Mouse (Mus musculus): ENCODE results near the gene E330009J07Rik. TPM values are rescaled to one million over a fixed set of nuclear protein-coding genes. Genes with fewer than 3 reads are reported as not detected.

Gene E330009J07Rik
- polyA plus RNA-seq, 1 experiment from 2014 or later = 7.5 TPM

GRCm38 (mm10) chr6:40423013-40423412 is 12.9 kb downstream of the E330009J07Rik start:
- H3K9me3 ChIP-seq (ENCODE audit: low read length) = no peaks in the 10 kb centered on the region
- H3K9ac ChIP-seq (replicated peaks; ENCODE audit: low read depth) = no peak overlapping the region
- H3K4me3 ChIP-seq (ENCODE audit: low read depth, low read length) = no peak overlapping the region
- WGBS = 81% methylated on average over 1 of the region's 1 CpGs
- DNase-seq (ENCODE audit: low spot score) = no peak
- no peak overlapping the region for H3K4me2 ChIP-seq (replicated peaks; ENCODE audit: low read depth, low read length)
- TF ChIP-seq EP300 (IDR thresholded peaks at IDR 0.05) (no peak), CTCF (IDR thresholded peaks at IDR 0.05) (no peak)
- no peak for ATAC-seq
- H3K27me3 ChIP-seq (replicated peaks; ENCODE audit: insufficient read depth, low read length) = no peaks in the 10 kb centered on the region
- no peaks in the 10 kb centered on the region for H3K36me3 ChIP-seq (ENCODE audit: insufficient read depth, low read length)
- H3K27ac ChIP-seq (ENCODE audit: low read length) = no peak overlapping the region
- no peaks in the 10 kb centered on the region for H3K4me1 ChIP-seq (ENCODE audit: insufficient read depth, low read depth, low read length)

GRCm38 (mm10) chr6:40421099-40421498 is 14.8 kb downstream of the E330009J07Rik start:
- 95% methylated on average over 6 of the region's 6 CpGs for WGBS
- no peaks in the 10 kb centered on the region for H3K4me1 ChIP-seq (ENCODE audit: insufficient read depth, low read depth, low read length)
- no peak for DNase-seq (ENCODE audit: low spot score)
- no peaks in the 10 kb centered on the region for H3K27me3 ChIP-seq (replicated peaks; ENCODE audit: insufficient read depth, low read length)
- H3K9ac ChIP-seq (replicated peaks; ENCODE audit: low read depth) = no peak overlapping the region
- no peak overlapping the region for H3K4me2 ChIP-seq (replicated peaks; ENCODE audit: low read depth, low read length)
- H3K4me3 ChIP-seq (ENCODE audit: low read depth, low read length) = no peak overlapping the region
- no peaks in the 10 kb centered on the region for H3K9me3 ChIP-seq (ENCODE audit: low read length)
- no peak for TF ChIP-seq CTCF (IDR thresholded peaks at IDR 0.05)
- TF ChIP-seq EP300 (IDR thresholded peaks at IDR 0.05) = no peak
- H3K36me3 ChIP-seq (ENCODE audit: insufficient read depth, low read length) = no peaks in the 10 kb centered on the region
- no peak for ATAC-seq
- H3K27ac ChIP-seq (ENCODE audit: low read length) = no peak overlapping the region

GRCm38 (mm10) chr6:40418386-40418785 is 17.5 kb downstream of the E330009J07Rik start:
- Histone ChIP-seq H3K9me3 (ENCODE audit: low read length) (no peaks in the 10 kb centered on the region), H3K36me3 (ENCODE audit: insufficient read depth, low read length) (no peaks in the 10 kb centered on the region), H3K27ac (ENCODE audit: low read length) (no peak overlapping the region), H3K27me3 (replicated peaks; ENCODE audit: insufficient read depth, low read length) (no peaks in the 10 kb centered on the region), H3K4me1 (ENCODE audit: insufficient read depth, low read depth, low read length) (no peaks in the 10 kb centered on the region), H3K9ac (replicated peaks; ENCODE audit: low read depth) (no peak overlapping the region), H3K4me3 (ENCODE audit: low read depth, low read length) (no peak overlapping the region), H3K4me2 (replicated peaks; ENCODE audit: low read depth, low read length) (no peak overlapping the region)
- WGBS = 87% methylated on average over 4 of the region's 4 CpGs
- ATAC-seq (0 out of 2 replicates have a peak, but pooled peaks have one; percentile 5), DNase-seq (ENCODE audit: low spot score) (no peak)
- no peak for TF ChIP-seq EP300 (IDR thresholded peaks at IDR 0.05)
- no peak for TF ChIP-seq CTCF (IDR thresholded peaks at IDR 0.05)

GRCm38 (mm10) chr6:40415799-40416198 is 20.1 kb downstream of the E330009J07Rik start:
- TF ChIP-seq EP300 (IDR thresholded peaks at IDR 0.05) = no peak
- no peak for TF ChIP-seq CTCF (IDR thresholded peaks at IDR 0.05)
- no peak overlapping the region for H3K27ac ChIP-seq (ENCODE audit: low read length)
- H3K9me3 ChIP-seq (ENCODE audit: low read length) = no peaks in the 10 kb centered on the region
- H3K36me3 ChIP-seq (ENCODE audit: insufficient read depth, low read length) = no peaks in the 10 kb centered on the region
- no peaks in the 10 kb centered on the region for H3K4me1 ChIP-seq (ENCODE audit: insufficient read depth, low read depth, low read length)
- H3K4me3 ChIP-seq (ENCODE audit: low read depth, low read length) = no peak overlapping the region
- ATAC-seq (no peak), DNase-seq (ENCODE audit: low spot score) (no peak)
- H3K4me2 ChIP-seq (replicated peaks; ENCODE audit: low read depth, low read length) = no peak overlapping the region
- 75% methylated on average over 5 of the region's 5 CpGs for WGBS
- H3K9ac ChIP-seq (replicated peaks; ENCODE audit: low read depth) = no peak overlapping the region
- H3K27me3 ChIP-seq (replicated peaks; ENCODE audit: insufficient read depth, low read length) = no peaks in the 10 kb centered on the region

- no peaks in the 10 kb centered on the region for H3K27me3 ChIP-seq (replicated peaks; ENCODE audit: insufficient read depth, low read length)
- no peaks in the 10 kb centered on the region for H3K4me1 ChIP-seq (ENCODE audit: insufficient read depth, low read depth, low read length)
- no peaks in the 10 kb centered on the region for H3K9me3 ChIP-seq (ENCODE audit: low read length)
- no peak overlapping the region for H3K4me2 ChIP-seq (replicated peaks; ENCODE audit: low read depth, low read length)
- no peak overlapping the region for H3K4me3 ChIP-seq (ENCODE audit: low read depth, low read length)
- H3K9ac ChIP-seq (replicated peaks; ENCODE audit: low read depth) = no peak overlapping the region
- H3K36me3 ChIP-seq (ENCODE audit: insufficient read depth, low read length) = no peaks in the 10 kb centered on the region
- TF ChIP-seq EP300 (IDR thresholded peaks at IDR 0.05) (no peak), CTCF (IDR thresholded peaks at IDR 0.05) (no peak)
- DNase-seq (ENCODE audit: low spot score) = no peak
- H3K27ac ChIP-seq (ENCODE audit: low read length) = no peak overlapping the region
- no peak for ATAC-seq
- 90% methylated on average over 3 of the region's 3 CpGs for WGBS
Measured at GRCm38 (mm10) chr6:40413565-40413964, 22.4 kb downstream of the E330009J07Rik start.

GRCm38 (mm10) chr6:40413046-40413445 is 22.9 kb downstream of the E330009J07Rik start:
- H3K4me2 ChIP-seq (replicated peaks; ENCODE audit: low read depth, low read length) = no peak overlapping the region
- H3K9ac ChIP-seq (replicated peaks; ENCODE audit: low read depth) = no peak overlapping the region
- no peaks in the 10 kb centered on the region for H3K4me1 ChIP-seq (ENCODE audit: insufficient read depth, low read depth, low read length)
- no peaks in the 10 kb centered on the region for H3K36me3 ChIP-seq (ENCODE audit: insufficient read depth, low read length)
- H3K27me3 ChIP-seq (replicated peaks; ENCODE audit: insufficient read depth, low read length) = no peaks in the 10 kb centered on the region
- WGBS = 81% methylated on average over 5 of the region's 5 CpGs
- DNase-seq (ENCODE audit: low spot score) = no peak
- ATAC-seq = no peak
- no peak overlapping the region for H3K27ac ChIP-seq (ENCODE audit: low read length)
- TF ChIP-seq CTCF (IDR thresholded peaks at IDR 0.05) = no peak
- TF ChIP-seq EP300 (IDR thresholded peaks at IDR 0.05) = no peak
- H3K4me3 ChIP-seq (ENCODE audit: low read depth, low read length) = no peak overlapping the region
- no peaks in the 10 kb centered on the region for H3K9me3 ChIP-seq (ENCODE audit: low read length)

GRCm38 (mm10) chr6:40411085-40411484 is 24.9 kb downstream of the E330009J07Rik start:
- DNase-seq (ENCODE audit: low spot score) (no peak), ATAC-seq (no peak)
- Histone ChIP-seq H3K9me3 (ENCODE audit: low read length) (no peaks in the 10 kb centered on the region), H3K9ac (replicated peaks; ENCODE audit: low read depth) (no peak overlapping the region), H3K4me2 (replicated peaks; ENCODE audit: low read depth, low read length) (no peak overlapping the region), H3K27me3 (replicated peaks; ENCODE audit: insufficient read depth, low read length) (no peaks in the 10 kb centered on the region), H3K4me3 (ENCODE audit: low read depth, low read length) (no peak overlapping the region), H3K4me1 (ENCODE audit: insufficient read depth, low read depth, low read length) (no peaks in the 10 kb centered on the region), H3K36me3 (ENCODE audit: insufficient read depth, low read length) (0 out of 2 replicates have a peak, but pooled peaks cover under 1% of the 10 kb centered on the region), H3K27ac (ENCODE audit: low read length) (no peak overlapping the region)
- TF ChIP-seq EP300 (IDR thresholded peaks at IDR 0.05) (no peak), CTCF (IDR thresholded peaks at IDR 0.05) (no peak)
- 82% methylated on average over 3 of the region's 3 CpGs for WGBS

Data from lung, postnatal 0 days (tissue).